Mouse (Mus musculus) megakaryocyte, embryonic 14.5 days (primary cell): ENCODE results near the gene Nfix. TPM values are rescaled to one million over a fixed set of nuclear protein-coding genes. Genes with fewer than 3 reads are reported as not detected.

Experiments
- H3K27me3 ChIP-seq: replicated peaks from 2 replicates; pipeline ENCODE3; 2012; ENCODE audit warnings: inconsistent platforms
- H3K36me3 ChIP-seq: replicated peaks from 2 replicates; pipeline ENCODE3; 2012; ENCODE audit warnings: low read length, inconsistent platforms, mixed read lengths
- H3K4me1 ChIP-seq: 2 replicates; pipeline ENCODE4 v1.6.1; 2012; ENCODE audit warnings: inconsistent platforms
- H3K4me3 ChIP-seq: replicated peaks from 2 replicates; pipeline ENCODE3; 2012; ENCODE audit warnings: moderate library complexity, mild to moderate bottlenecking, inconsistent platforms
- H3K9me3 ChIP-seq: 2 replicates; pipeline ENCODE4 v1.6.1; 2012; ENCODE audit warnings: inconsistent platforms
- FLI1 ChIP-seq: IDR thresholded peaks from 2 replicates; pipeline ENCODE4 v1.6.1; 2012; ENCODE audit warnings: low read length, inconsistent platforms, mixed read lengths
- GATA1 ChIP-seq: IDR thresholded peaks from 3 replicates; pipeline ENCODE4 v1.6.1; 2012; ENCODE audit warnings: mixed read lengths, low read length, inconsistent platforms, borderline replicate concordance
- polyA plus RNA-seq: library from polyadenylated mRNA; stranded (reverse); fragments of >175 nt; gene quantifications from 2 replicates; pipeline ENCODE4 v1.2.3, GENCODE M21; 2012; ENCODE audit warnings: low replicate concordance; ENCODE audit not compliant: insufficient read depth

Gene Nfix
- polyA plus RNA-seq, 1 experiment: 18.4 TPM

GRCm38 (mm10) chr8:84774473-84774911, 25.7 kb downstream of the Nfix start:
- no peaks in the 10 kb centered on the region for H3K9me3 ChIP-seq
- TF ChIP-seq GATA1 (no peak), FLI1 (no peak)
- peak overlapping the region; percentile 56 for H3K4me3 ChIP-seq
- peaks cover 6% of the 10 kb centered on the region for H3K36me3 ChIP-seq
- peaks cover 32% of the 10 kb centered on the region for H3K4me1 ChIP-seq
- H3K27me3 ChIP-seq: peaks cover 31% of the 10 kb centered on the region

GRCm38 (mm10) chr8:84773833-84774232, 26.3 kb downstream of the Nfix start:
- Histone ChIP-seq H3K27me3 (peaks cover 31% of the 10 kb centered on the region), H3K9me3 (no peaks in the 10 kb centered on the region), H3K36me3 (peaks cover 8% of the 10 kb centered on the region), H3K4me1 (peaks cover 32% of the 10 kb centered on the region), H3K4me3 (peak overlapping the region; percentile 90)
- TF ChIP-seq GATA1 (no peak), FLI1 (no peak)

- TF ChIP-seq FLI1 (no peak), GATA1 (no peak)
- H3K4me3 ChIP-seq: no peak overlapping the region
- peaks cover 14% of the 10 kb centered on the region for H3K36me3 ChIP-seq
- no peaks in the 10 kb centered on the region for H3K9me3 ChIP-seq
- H3K27me3 ChIP-seq: peaks cover 31% of the 10 kb centered on the region
- H3K4me1 ChIP-seq: peaks cover 32% of the 10 kb centered on the region
Observed at GRCm38 (mm10) chr8:84773304-84773703, 26.8 kb downstream of the Nfix start.

- TF ChIP-seq GATA1 (no peak), FLI1 (no peak)
- peak overlapping the region; percentile 18 for H3K4me3 ChIP-seq
- H3K36me3 ChIP-seq: peaks cover 18% of the 10 kb centered on the region
- peaks cover 32% of the 10 kb centered on the region for H3K4me1 ChIP-seq
- peaks cover 31% of the 10 kb centered on the region for H3K27me3 ChIP-seq
- no peaks in the 10 kb centered on the region for H3K9me3 ChIP-seq
Observed at GRCm38 (mm10) chr8:84772628-84773027, 27.5 kb downstream of the Nfix start.

- Histone ChIP-seq H3K36me3 (peaks cover 23% of the 10 kb centered on the region), H3K4me3 (no peak overlapping the region), H3K9me3 (no peaks in the 10 kb centered on the region), H3K4me1 (peaks cover 33% of the 10 kb centered on the region), H3K27me3 (peaks cover 31% of the 10 kb centered on the region)
- TF ChIP-seq FLI1 (no peak), GATA1 (no peak)
Observed at GRCm38 (mm10) chr8:84771941-84772378, 28.2 kb downstream of the Nfix start.

- Histone ChIP-seq H3K9me3 (no peaks in the 10 kb centered on the region), H3K4me3 (no peak overlapping the region), H3K27me3 (peaks cover 34% of the 10 kb centered on the region), H3K36me3 (peaks cover 26% of the 10 kb centered on the region), H3K4me1 (peaks cover 30% of the 10 kb centered on the region)
- no peak for TF ChIP-seq GATA1
- TF ChIP-seq FLI1: no peak
Observed at GRCm38 (mm10) chr8:84771000-84771687, 29.0 kb downstream of the Nfix start.

- H3K4me1 ChIP-seq: peaks cover 22% of the 10 kb centered on the region
- no peak overlapping the region for H3K4me3 ChIP-seq
- peaks cover 29% of the 10 kb centered on the region for H3K27me3 ChIP-seq
- TF ChIP-seq FLI1 (no peak), GATA1 (no peak)
- peaks cover 26% of the 10 kb centered on the region for H3K36me3 ChIP-seq
- H3K9me3 ChIP-seq: no peaks in the 10 kb centered on the region
Observed at GRCm38 (mm10) chr8:84770100-84770953, 29.8 kb downstream of the Nfix start.

- Histone ChIP-seq H3K27me3 (peaks cover 27% of the 10 kb centered on the region), H3K36me3 (peaks cover 27% of the 10 kb centered on the region), H3K4me3 (no peak overlapping the region), H3K9me3 (no peaks in the 10 kb centered on the region), H3K4me1 (peaks cover 15% of the 10 kb centered on the region)
- TF ChIP-seq FLI1 (no peak), GATA1 (no peak)
Observed at GRCm38 (mm10) chr8:84769324-84769723, 30.8 kb downstream of the Nfix start.

- Histone ChIP-seq H3K4me1 (peaks cover 10% of the 10 kb centered on the region; the same call in 1 of the 2 replicates), H3K36me3 (peaks cover 27% of the 10 kb centered on the region), H3K27me3 (peaks cover 33% of the 10 kb centered on the region), H3K4me3 (no peak overlapping the region), H3K9me3 (no peaks in the 10 kb centered on the region)
- TF ChIP-seq FLI1 (no peak), GATA1 (no peak)
Observed at GRCm38 (mm10) chr8:84768343-84769095, 31.6 kb downstream of the Nfix start.
